Mouse (Mus musculus): Measurements from ENCODE around the gene Ddost. TPM values are rescaled to one million over a fixed set of nuclear protein-coding genes. Genes with fewer than 3 reads are reported as not detected.

Ddost gene
- polyA plus RNA-seq, 1 experiment from 2014 or later: 203 TPM

- no peak for ATAC-seq (replicated peaks)
- H3K36me3 ChIP-seq (replicated peaks): no peaks in the 10 kb centered on the region
- no peak overlapping the region for H3K9ac ChIP-seq
- H3K4me3 ChIP-seq: no peak overlapping the region
- WGBS: 56% methylated on average over 10 of the region's 10 CpGs
- H3K4me2 ChIP-seq: no peak overlapping the region
- H3K27me3 ChIP-seq (replicated peaks): no peaks in the 10 kb centered on the region
- no peak overlapping the region for H3K27ac ChIP-seq
- H3K4me1 ChIP-seq: no peaks in the 10 kb centered on the region
- H3K9me3 ChIP-seq: no peaks in the 10 kb centered on the region
Observed at GRCm38 (mm10) chr4:138343341-138343837, 38.9 kb downstream of the Ddost start.

GRCm38 (mm10) chr4:138344891-138345545, 40.5 kb downstream of the Ddost start:
- H3K27me3 ChIP-seq (replicated peaks): no peaks in the 10 kb centered on the region
- H3K4me2 ChIP-seq: no peak overlapping the region
- no peak overlapping the region for H3K27ac ChIP-seq
- no peaks in the 10 kb centered on the region for H3K36me3 ChIP-seq (replicated peaks)
- no peak overlapping the region for H3K9ac ChIP-seq
- H3K9me3 ChIP-seq: no peaks in the 10 kb centered on the region
- ATAC-seq (replicated peaks): no peak
- no peak overlapping the region for H3K4me3 ChIP-seq
- no peaks in the 10 kb centered on the region for H3K4me1 ChIP-seq
- WGBS: 69% methylated on average over 9 of the region's 9 CpGs

- 55% methylated on average over 1 of the region's 1 CpGs for WGBS
- no peak for ATAC-seq (replicated peaks)
- Histone ChIP-seq H3K4me2 (no peak overlapping the region), H3K4me1 (no peaks in the 10 kb centered on the region), H3K4me3 (no peak overlapping the region), H3K36me3 (replicated peaks) (no peaks in the 10 kb centered on the region), H3K9ac (no peak overlapping the region), H3K27ac (no peak overlapping the region), H3K27me3 (replicated peaks) (no peaks in the 10 kb centered on the region), H3K9me3 (no peaks in the 10 kb centered on the region)
Observed at GRCm38 (mm10) chr4:138347280-138347679, 42.8 kb downstream of the Ddost start.

- Histone ChIP-seq H3K27ac (no peak overlapping the region), H3K9ac (no peak overlapping the region), H3K4me2 (no peak overlapping the region), H3K9me3 (no peaks in the 10 kb centered on the region), H3K4me1 (no peaks in the 10 kb centered on the region), H3K36me3 (replicated peaks) (no peaks in the 10 kb centered on the region), H3K4me3 (no peak overlapping the region), H3K27me3 (replicated peaks) (no peaks in the 10 kb centered on the region)
- 86% methylated on average over 7 of the region's 7 CpGs for WGBS
- ATAC-seq (replicated peaks): no peak
Observed at GRCm38 (mm10) chr4:138348716-138349115, 44.2 kb downstream of the Ddost start.

- H3K4me1 ChIP-seq: no peaks in the 10 kb centered on the region
- no peak overlapping the region for H3K9ac ChIP-seq
- no peaks in the 10 kb centered on the region for H3K9me3 ChIP-seq
- WGBS: 86% methylated on average over 5 of the region's 5 CpGs
- no peak for ATAC-seq (replicated peaks)
- no peaks in the 10 kb centered on the region for H3K36me3 ChIP-seq (replicated peaks)
- no peak overlapping the region for H3K4me2 ChIP-seq
- H3K27me3 ChIP-seq (replicated peaks): no peaks in the 10 kb centered on the region
- H3K4me3 ChIP-seq: no peak overlapping the region
- no peak overlapping the region for H3K27ac ChIP-seq
Observed at GRCm38 (mm10) chr4:138351821-138352220, 47.3 kb downstream of the Ddost start.

GRCm38 (mm10) chr4:138352692-138353091, 48.2 kb downstream of the Ddost start:
- Histone ChIP-seq H3K4me1 (no peaks in the 10 kb centered on the region), H3K27me3 (replicated peaks) (no peaks in the 10 kb centered on the region), H3K9me3 (no peaks in the 10 kb centered on the region), H3K4me2 (no peak overlapping the region), H3K27ac (no peak overlapping the region), H3K9ac (no peak overlapping the region), H3K4me3 (no peak overlapping the region), H3K36me3 (replicated peaks) (no peaks in the 10 kb centered on the region)
- WGBS: 93% methylated on average over 6 of the region's 6 CpGs
- ATAC-seq (replicated peaks): no peak

- Histone ChIP-seq H3K9ac (no peak overlapping the region), H3K4me1 (no peaks in the 10 kb centered on the region), H3K9me3 (no peaks in the 10 kb centered on the region), H3K36me3 (replicated peaks) (no peaks in the 10 kb centered on the region), H3K4me2 (no peak overlapping the region), H3K27ac (no peak overlapping the region), H3K4me3 (no peak overlapping the region), H3K27me3 (replicated peaks) (no peaks in the 10 kb centered on the region)
- ATAC-seq (replicated peaks): no peak
- 72% methylated on average over 10 of the region's 10 CpGs for WGBS
Observed at GRCm38 (mm10) chr4:138353438-138354171, 49.1 kb downstream of the Ddost start.

- ATAC-seq (replicated peaks): no peak
- 98% methylated on average over 2 of the region's 2 CpGs for WGBS
- no peaks in the 10 kb centered on the region for H3K9me3 ChIP-seq
- no peaks in the 10 kb centered on the region for H3K36me3 ChIP-seq (replicated peaks)
- no peaks in the 10 kb centered on the region for H3K27me3 ChIP-seq (replicated peaks)
- H3K27ac ChIP-seq: no peak overlapping the region
- no peak overlapping the region for H3K4me3 ChIP-seq
- no peak overlapping the region for H3K4me2 ChIP-seq
- H3K4me1 ChIP-seq: no peaks in the 10 kb centered on the region
- H3K9ac ChIP-seq: no peak overlapping the region
Observed at GRCm38 (mm10) chr4:138355496-138355895, 51.0 kb downstream of the Ddost start.

GRCm38 (mm10) chr4:138356141-138356540, 51.6 kb downstream of the Ddost start:
- Histone ChIP-seq H3K4me3 (no peak overlapping the region), H3K4me1 (peaks cover 4% of the 10 kb centered on the region; the same call in 1 of the 2 replicates), H3K9me3 (no peaks in the 10 kb centered on the region), H3K27me3 (replicated peaks) (no peaks in the 10 kb centered on the region), H3K27ac (no peak overlapping the region), H3K36me3 (replicated peaks) (no peaks in the 10 kb centered on the region), H3K9ac (no peak overlapping the region), H3K4me2 (no peak overlapping the region)
- ATAC-seq (replicated peaks): no peak
- 93% methylated on average over 8 of the region's 8 CpGs for WGBS

GRCm38 (mm10) chr4:138356551-138356950, 52.0 kb downstream of the Ddost start:
- Histone ChIP-seq H3K4me3 (no peak overlapping the region), H3K4me1 (peaks cover 8% of the 10 kb centered on the region), H3K27me3 (replicated peaks) (no peaks in the 10 kb centered on the region), H3K27ac (no peak overlapping the region), H3K4me2 (no peak overlapping the region), H3K9ac (no peak overlapping the region), H3K9me3 (no peaks in the 10 kb centered on the region), H3K36me3 (replicated peaks) (no peaks in the 10 kb centered on the region)
- ATAC-seq (replicated peaks): no peak
- 93% methylated on average over 12 of the region's 12 CpGs for WGBS

GRCm38 (mm10) chr4:138358176-138358575, 53.6 kb downstream of the Ddost start:
- 68% methylated on average over 3 of the region's 3 CpGs for WGBS
- H3K9me3 ChIP-seq: no peaks in the 10 kb centered on the region
- ATAC-seq (replicated peaks): no peak
- H3K4me3 ChIP-seq: no peak overlapping the region
- H3K4me2 ChIP-seq: no peak overlapping the region
- H3K4me1 ChIP-seq: peaks cover 12% of the 10 kb centered on the region
- no peak overlapping the region for H3K9ac ChIP-seq
- H3K27me3 ChIP-seq (replicated peaks): no peaks in the 10 kb centered on the region
- H3K36me3 ChIP-seq (replicated peaks): no peaks in the 10 kb centered on the region
- no peak overlapping the region for H3K27ac ChIP-seq

GRCm38 (mm10) chr4:138361370-138361821, 56.9 kb downstream of the Ddost start:
- no peak for ATAC-seq (replicated peaks)
- Histone ChIP-seq H3K27ac (peak overlapping the region; percentile 59), H3K27me3 (replicated peaks) (0 out of 2 replicates have a peak, but pooled peaks cover under 1% of the 10 kb centered on the region), H3K36me3 (replicated peaks) (no peaks in the 10 kb centered on the region), H3K9me3 (no peaks in the 10 kb centered on the region), H3K4me3 (no peak overlapping the region), H3K4me1 (peaks cover 12% of the 10 kb centered on the region), H3K9ac (no peak overlapping the region), H3K4me2 (peak overlapping the region; percentile 27)
- WGBS: 4% methylated on average over 11 of the region's 11 CpGs
